In the genomic region with DNA sequence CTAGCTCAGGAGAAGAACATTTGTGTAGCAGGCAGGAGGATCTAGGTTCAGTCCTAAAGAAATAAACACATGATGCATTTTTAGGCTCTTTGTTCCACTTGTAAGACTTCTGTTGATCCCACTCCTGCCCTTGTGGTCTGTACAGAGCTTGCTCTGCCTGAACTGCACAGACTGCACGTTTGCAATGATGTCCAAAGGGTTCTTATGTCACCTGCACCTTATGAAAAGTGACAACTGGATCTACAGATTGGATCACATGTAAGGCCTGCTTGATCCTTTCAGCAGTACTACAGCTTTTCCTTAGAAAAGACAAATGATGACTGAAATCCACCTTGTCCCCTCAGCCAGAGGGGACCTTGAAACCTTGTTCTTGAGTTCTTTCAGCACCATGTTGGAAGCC, we compare ENCODE assay signal across 19 mouse cellular contexts.
DNase-seq lines count a peak whose midpoint lies in the region; ATAC-seq lines count a peak whose summit lies in the region.
"Had no signal": no experiment of that assay in that cellular context is flagged by ENCODE, and none has a peak within 500 bp of the region (broad histone marks: within the 10 kb centered on the region; RNA-seq: fewer than 3 reads in every experiment).

No protein-coding gene starts in this region.

- no peak overlapping the region for H3K9ac ChIP-seq in midbrain, embryonic 11.5 days (ENCODE audit: low read length)
- no peak overlapping the region for H3K9ac ChIP-seq in midbrain, embryonic 13.5 days (replicated peaks)

- no peaks in the 10 kb centered on the region for H3K9me3 ChIP-seq in midbrain, embryonic 11.5 days (ENCODE audit: control insufficient read depth, low read length)
- H3K9me3 ChIP-seq in midbrain, embryonic 13.5 days = no peaks in the 10 kb centered on the region

- H3K4me3 ChIP-seq in midbrain, embryonic 11.5 days (ENCODE audit: low read depth, low read length) = no peak overlapping the region
- no peak overlapping the region for H3K4me3 ChIP-seq in midbrain, embryonic 13.5 days (replicated peaks)

- ATAC-seq in midbrain, embryonic 11.5 days (ENCODE audit: low FRiP score) = no peak
- ATAC-seq in midbrain, embryonic 13.5 days = no peak
- ATAC-seq: activated CD4-positive, CD25-positive, alpha-beta regulatory T cell, adult 4 months; CD4-positive, CD25-positive, alpha-beta regulatory T cell, adult 4 months; Patski had no signal

- H3K36me3 ChIP-seq in midbrain, embryonic 11.5 days (ENCODE audit: control insufficient read depth, insufficient read depth, low read length) = no peaks in the 10 kb centered on the region
- H3K36me3 ChIP-seq in midbrain, embryonic 13.5 days = no peaks in the 10 kb centered on the region
- H3K36me3 ChIP-seq: G1E had no signal

- 86% methylated on average over 1 of the region's 1 CpGs for WGBS in midbrain, embryonic 11.5 days
- WGBS in midbrain, embryonic 13.5 days = 73% methylated on average over 1 of the region's 1 CpGs

- DNase-seq in heart, adult 11 months = peak; percentile 75
- DNase-seq in heart, postnatal 10 days = no peak
- peak; percentile 62 for DNase-seq in midbrain, embryonic 11.5 days (ENCODE audit: low spot score, missing footprints)
- DNase-seq: adrenal gland, adult 2 months; adrenal gland, adult 8-10 months; adrenal gland, postnatal 10 days; adrenal gland, postnatal 14 days; adrenal gland, postnatal 25 days; adrenal gland, postnatal 36 days; B cell, adult 2 months; cerebellum, adult 11 months; cerebellum, adult 11-12 months; cerebellum, adult 18-20 months had no signal

- intact Hi-C loops in heart, postnatal 10 days (cut with DNase I) = no loop called here

- no peak overlapping the region for H3K4me2 ChIP-seq in midbrain, embryonic 11.5 days
- no peak overlapping the region for H3K4me2 ChIP-seq in midbrain, embryonic 13.5 days (replicated peaks)

- H3K4me1 ChIP-seq in midbrain, embryonic 11.5 days (ENCODE audit: control insufficient read depth, insufficient read depth, low read length) = no peaks in the 10 kb centered on the region
- H3K4me1 ChIP-seq in midbrain, embryonic 13.5 days (replicated peaks) = no peaks in the 10 kb centered on the region; the same call in 1 of the 2 replicates

- no peak overlapping the region for H3K27ac ChIP-seq in midbrain, embryonic 11.5 days (ENCODE audit: low read depth, low read length)
- H3K27ac ChIP-seq in midbrain, embryonic 13.5 days = no peak overlapping the region

- H3K27me3 ChIP-seq in midbrain, embryonic 11.5 days (ENCODE audit: control insufficient read depth, insufficient read depth, low read length) = no peaks in the 10 kb centered on the region
- no peaks in the 10 kb centered on the region for H3K27me3 ChIP-seq in midbrain, embryonic 13.5 days
- H3K27me3 ChIP-seq: CH12.LX, Patski had no signal

Comparison
In these comparisons a context has a peak if more than half of its experiments do, and no peak if none do; other contexts are left out.
1. DNase-seq: peak in heart, adult 11 months (single experiment) and midbrain, embryonic 11.5 days (single experiment); none in heart, postnatal 10 days (0 of 2).